Mouse (Mus musculus) neural tube, embryonic 10.5 days (tissue): Measurements from ENCODE around the gene Ttll11.

Experiments
- DNase-seq: peaks from one replicate; pipeline ENCODE4 v3.0.0-alpha.2; 2017; ENCODE audit warnings: low spot score; ENCODE audit errors: extremely low spot score

Ttll11 gene

GRCm38 (mm10) chr2:35906174-35906798, 73.4 kb downstream of the Ttll11 start:
- DNase-seq = peak; percentile 64

- DNase-seq = no peak
Measured at GRCm38 (mm10) chr2:35900845-35901244, 78.9 kb downstream of the Ttll11 start.

GRCm38 (mm10) chr2:35899712-35900111, 80.0 kb downstream of the Ttll11 start:
- DNase-seq = no peak

GRCm38 (mm10) chr2:35899135-35899474, 80.6 kb downstream of the Ttll11 start:
- DNase-seq = no peak

GRCm38 (mm10) chr2:35898425-35899134, 81.1 kb downstream of the Ttll11 start:
- DNase-seq = peak; percentile 22

- no peak for DNase-seq
Measured at GRCm38 (mm10) chr2:35897125-35897524, 82.6 kb downstream of the Ttll11 start.

GRCm38 (mm10) chr2:35894512-35894911, 85.2 kb downstream of the Ttll11 start:
- DNase-seq = no peak

GRCm38 (mm10) chr2:35890635-35891034, 89.1 kb downstream of the Ttll11 start:
- no peak for DNase-seq

GRCm38 (mm10) chr2:35889776-35890175, 89.9 kb downstream of the Ttll11 start:
- DNase-seq = no peak

GRCm38 (mm10) chr2:35884296-35884695, 95.4 kb downstream of the Ttll11 start:
- no peak for DNase-seq

GRCm38 (mm10) chr2:35882336-35882987, 97.3 kb downstream of the Ttll11 start:
- no peak for DNase-seq

GRCm38 (mm10) chr2:35881896-35882295, 97.8 kb downstream of the Ttll11 start:
- DNase-seq = no peak

GRCm38 (mm10) chr2:35880362-35880761, 99.4 kb downstream of the Ttll11 start:
- DNase-seq = no peak

- DNase-seq = no peak
Measured at GRCm38 (mm10) chr2:35879887-35880286, 99.8 kb downstream of the Ttll11 start.

GRCm38 (mm10) chr2:35878506-35878905, 101.2 kb downstream of the Ttll11 start:
- DNase-seq = no peak

- DNase-seq = no peak
Measured at GRCm38 (mm10) chr2:35875572-35875971, 104.1 kb downstream of the Ttll11 start.

GRCm38 (mm10) chr2:35874421-35874820, 105.3 kb downstream of the Ttll11 start:
- no peak for DNase-seq

GRCm38 (mm10) chr2:35869165-35869564, 110.5 kb downstream of the Ttll11 start:
- DNase-seq = no peak

- no peak for DNase-seq
Measured at GRCm38 (mm10) chr2:35863284-35863683, 116.4 kb downstream of the Ttll11 start.

GRCm38 (mm10) chr2:35861185-35861584, 118.5 kb downstream of the Ttll11 start:
- DNase-seq = no peak

- no peak for DNase-seq
Measured at GRCm38 (mm10) chr2:35860394-35860744, 119.3 kb downstream of the Ttll11 start.

GRCm38 (mm10) chr2:35859708-35860393, 119.9 kb downstream of the Ttll11 start:
- no peak for DNase-seq
